Mouse (Mus musculus): Measurements from ENCODE around the gene Ddi2.

GRCm38 (mm10) chr4:141641961-141642811 lies 81.0 kb downstream of the Ddi2 start:
- TF ChIP-seq CTCF (IDR thresholded peaks at IDR 0.05; ENCODE audit: low read depth, low read length) (no peak), POLR2A (IDR thresholded peaks at IDR 0.05; ENCODE audit: borderline replicate concordance, low read depth, low read length) (no peak)

Measured in bone marrow macrophage, adult 2 months (primary cell).